Mouse (Mus musculus) heart, postnatal 36 days (tissue): ENCODE results near the gene Tectb. TPM values are rescaled to one million over a fixed set of nuclear protein-coding genes. Genes with fewer than 3 reads are reported as not detected.
A peak's percentile ranks its signal among the peaks of the same experiment; 100 is the strongest.

ENCODE experiments used
- DNase-seq, 2 experiments: peaks; one replicate each; pipeline ENCODE4 v3.0.0; 2021 to 2022
- intact Hi-C: fragments of 180-260 bp; cut with DNase I; formaldehyde crosslinking; loops from one replicate; pipeline ENCODE4 v1.15.1; 2025
- total RNA-seq, 2 experiments: library from RNA; stranded (reverse); gene quantifications; 2 replicates each; pipeline ENCODE4 v1.2.3; 2021

The Tectb gene
- total RNA-seq, 2 experiments from 2014 or later, result 0.19 to 0.33 TPM

GRCm38 (mm10) chr19:55207205-55207604 lies 26.7 kb downstream of the Tectb start:
- intact Hi-C loops, result loop anchor here (5.0 to 10.0 kb wide), 3 partner anchors 672 to 1252 kb away; no protein-coding TSS in a partner anchor
- DNase-seq, result no peak

- no peak for DNase-seq
- intact Hi-C loops, result loop anchor here (5.0 to 10.0 kb wide), 3 partner anchors 673 to 1253 kb away; no protein-coding TSS in a partner anchor
Measured at GRCm38 (mm10) chr19:55207746-55208538, 27.4 kb downstream of the Tectb start.

GRCm38 (mm10) chr19:55208654-55209053 lies 28.1 kb downstream of the Tectb start:
- DNase-seq, result no peak
- intact Hi-C loops, result loop anchor here (5.0 to 10.0 kb wide), 3 partner anchors 674 to 1254 kb away; no protein-coding TSS in a partner anchor

GRCm38 (mm10) chr19:55209084-55209483 lies 28.6 kb downstream of the Tectb start:
- intact Hi-C loops, result loop anchor here (5.0 to 10.0 kb wide), 3 partner anchors 674 to 1254 kb away; no protein-coding TSS in a partner anchor
- no peak for DNase-seq

- intact Hi-C loops, result no loop called here
- no peak for DNase-seq
Measured at GRCm38 (mm10) chr19:55211698-55212097, 31.2 kb downstream of the Tectb start.

GRCm38 (mm10) chr19:55213617-55214340 lies 33.2 kb downstream of the Tectb start:
- intact Hi-C loops, result no loop called here

GRCm38 (mm10) chr19:55216876-55217275 lies 36.3 kb downstream of the Tectb start:
- intact Hi-C loops, result no loop called here
- no peak for DNase-seq

More at GRCm38 (mm10) chr19:55213617-55214340, 33.2 kb downstream of the Tectb start:
- no peak for DNase-seq

- intact Hi-C loops, result no loop called here
- DNase-seq, result no peak
Measured at GRCm38 (mm10) chr19:55217365-55217764, 36.8 kb downstream of the Tectb start.

- intact Hi-C loops, result loop anchor here (1.0 kb wide), 2 partner anchors 87 to 114 kb away; no protein-coding TSS in a partner anchor
- peak; percentile 85 to 87 for DNase-seq
Measured at GRCm38 (mm10) chr19:55218192-55218739, 37.7 kb downstream of the Tectb start.

- DNase-seq, result no peak
- intact Hi-C loops, result loop anchor here (1.0 kb wide), 2 partner anchors 87 to 114 kb away; no protein-coding TSS in a partner anchor
Measured at GRCm38 (mm10) chr19:55218741-55219221, 38.2 kb downstream of the Tectb start.

- intact Hi-C loops, result no loop called here
- DNase-seq, result no peak
Measured at GRCm38 (mm10) chr19:55219359-55219758, 38.8 kb downstream of the Tectb start.

- intact Hi-C loops, result no loop called here
- no peak for DNase-seq
Measured at GRCm38 (mm10) chr19:55221208-55221607, 40.7 kb downstream of the Tectb start.

GRCm38 (mm10) chr19:55222268-55222667 lies 41.7 kb downstream of the Tectb start:
- intact Hi-C loops, result no loop called here
- DNase-seq, result no peak

- DNase-seq, result no peak
- intact Hi-C loops, result no loop called here
Measured at GRCm38 (mm10) chr19:55226621-55227020, 46.1 kb downstream of the Tectb start.

GRCm38 (mm10) chr19:55227135-55227534 lies 46.6 kb downstream of the Tectb start:
- intact Hi-C loops, result no loop called here

GRCm38 (mm10) chr19:55231081-55231480 lies 50.5 kb downstream of the Tectb start:
- intact Hi-C loops, result no loop called here
- DNase-seq, result no peak

More at GRCm38 (mm10) chr19:55227135-55227534, 46.6 kb downstream of the Tectb start:
- DNase-seq, result no peak

- intact Hi-C loops, result no loop called here
- DNase-seq, result peak; percentile 25 to 26
Measured at GRCm38 (mm10) chr19:55232136-55232535, 51.6 kb downstream of the Tectb start.

- DNase-seq, result no peak
Measured at GRCm38 (mm10) chr19:55236026-55236425, 55.5 kb downstream of the Tectb start.

GRCm38 (mm10) chr19:55236564-55236963 lies 56.0 kb downstream of the Tectb start:
- no peak for DNase-seq
- intact Hi-C loops, result no loop called here

More at GRCm38 (mm10) chr19:55236026-55236425, 55.5 kb downstream of the Tectb start:
- intact Hi-C loops, result no loop called here

- intact Hi-C loops, result no loop called here
Measured at GRCm38 (mm10) chr19:55239766-55240426, 59.4 kb downstream of the Tectb start.

More at GRCm38 (mm10) chr19:55239766-55240426, 59.4 kb downstream of the Tectb start:
- DNase-seq, result no peak
